Mouse (Mus musculus): ENCODE results near the gene Cnnm2. TPM values are rescaled to one million over a fixed set of nuclear protein-coding genes. Genes with fewer than 3 reads are reported as not detected.

Cnnm2 gene
- polyA plus RNA-seq, 1 experiment from 2014 or later = 8.1 TPM

GRCm38 (mm10) chr19:46929044-46929587 lies 167.7 kb downstream of the Cnnm2 start:
- Histone ChIP-seq H3K4me2 (ENCODE audit: low read length) (no peak overlapping the region), H3K27me3 (ENCODE audit: control insufficient read depth, insufficient read depth, low read length) (no peaks in the 10 kb centered on the region), H3K27ac (replicated peaks; ENCODE audit: low read depth, low read length) (no peak overlapping the region), H3K4me1 (ENCODE audit: control insufficient read depth, insufficient read depth, low read length) (0 out of 2 replicates have a peak, but pooled peaks cover 3% of the 10 kb centered on the region), H3K9me3 (ENCODE audit: control insufficient read depth, low read length) (no peaks in the 10 kb centered on the region), H3K4me3 (replicated peaks; ENCODE audit: low read depth, low read length) (no peak overlapping the region), H3K36me3 (ENCODE audit: control insufficient read depth, insufficient read depth, low read length) (no peaks in the 10 kb centered on the region), H3K9ac (replicated peaks; ENCODE audit: low read length) (no peak overlapping the region)
- peak; percentile 39 for DNase-seq
- 85% methylated on average over 6 of the region's 6 CpGs for WGBS
- ATAC-seq (ENCODE audit: low FRiP score, low TSS enrichment) = no peak

Other genes with a start within 250 kb of the Cnnm2 start
- 134 and 200 TPM in 2 replicates for gene Arl3, start 188.4 kb upstream of the Cnnm2 start, polyA plus RNA-seq (2014; fragmentation: Nextera tagmentation; extraction: Ambion mirVana)
- gene Sfxn2, start 188.2 kb upstream of the Cnnm2 start, polyA plus RNA-seq (2014; fragmentation: Nextera tagmentation; extraction: Ambion mirVana) = 7.3 and 10.2 TPM in 2 replicates
- gene Wbp1l, start 162.5 kb upstream of the Cnnm2 start, polyA plus RNA-seq (2014; fragmentation: Nextera tagmentation; extraction: Ambion mirVana) = 27.5 and 33.8 TPM in 2 replicates
- not detected in 2 replicates for gene Cyp17a1, start 88.4 kb upstream of the Cnnm2 start, polyA plus RNA-seq (2014; fragmentation: Nextera tagmentation; extraction: Ambion mirVana)
- gene Borcs7, start 71.7 kb upstream of the Cnnm2 start, polyA plus RNA-seq (2014; fragmentation: Nextera tagmentation; extraction: Ambion mirVana) = 21.6 and 23.3 TPM in 2 replicates
- 38.8 and 42.5 TPM in 2 replicates for gene As3mt, start 54.1 kb upstream of the Cnnm2 start, polyA plus RNA-seq (2014; fragmentation: Nextera tagmentation; extraction: Ambion mirVana)